Mouse (Mus musculus): Measurements from ENCODE around the gene Itga10. TPM values are rescaled to one million over a fixed set of nuclear protein-coding genes. Genes with fewer than 3 reads are reported as not detected.
"Not testable (repeated sequence)": the region's sequence is repeated elsewhere in the genome, so short reads cannot be mapped to it uniquely, and the experiment has no call there.

Gene Itga10
- total RNA-seq, 2 experiments from 2014 or later: 2.4 TPM

DNA sequence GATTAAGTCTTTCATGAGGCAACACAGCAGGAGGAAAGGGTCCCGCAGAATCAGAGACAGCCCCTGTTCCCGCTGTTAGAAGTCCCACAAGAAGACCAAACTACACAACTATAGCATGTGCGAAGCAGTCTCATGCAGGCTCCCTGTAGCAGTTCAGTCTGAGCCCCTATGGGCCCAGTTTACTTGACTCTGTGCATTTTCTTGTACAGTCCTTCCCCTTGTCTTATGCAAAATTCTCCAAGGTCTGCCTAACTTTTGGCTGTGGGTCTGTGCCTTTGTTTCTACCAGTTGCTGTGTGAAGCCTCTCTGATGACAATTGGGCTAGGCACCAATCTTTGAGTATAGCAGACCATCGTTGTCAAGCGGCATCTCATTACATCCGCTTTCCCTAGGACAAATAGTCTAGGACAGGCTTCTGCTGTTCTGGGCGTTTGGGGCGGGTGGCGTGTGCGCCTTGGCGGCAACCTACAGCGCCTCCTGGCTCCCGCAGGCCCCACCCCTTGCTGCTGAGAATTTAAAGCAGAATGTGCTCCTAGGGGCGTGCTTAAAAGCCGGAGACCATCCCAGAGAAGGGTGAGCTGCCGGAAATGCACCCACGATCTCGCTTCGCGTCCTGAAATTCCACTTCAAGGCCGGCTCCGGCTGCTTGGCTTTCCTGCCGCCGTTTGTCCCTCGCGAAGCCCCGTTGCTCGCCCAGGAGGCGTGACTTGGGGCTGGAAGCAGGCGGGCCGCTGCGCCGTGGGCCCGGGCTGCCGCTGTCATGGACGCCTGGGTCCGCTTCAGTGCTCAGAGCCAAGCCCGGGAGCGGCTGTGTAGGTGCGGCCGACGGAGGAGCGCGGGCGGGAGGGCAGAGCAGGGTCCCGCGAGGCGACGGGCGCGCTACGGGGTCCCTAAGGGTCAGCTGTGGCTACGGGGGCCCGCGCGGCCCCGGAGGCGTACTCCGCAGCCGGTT, 10.2 kb upstream of the Itga10 start, which contains the start of the genes Pex11b and Gm42957:
TSS of gene Pex11b (plus strand) at position 449 of the 952 bp plus-strand sequence.
TSS of gene Gm42957 (plus strand) at position 547 of the 952 bp plus-strand sequence.
- DNase-seq (ENCODE audit: low spot score in 2 of 2): peak; percentile 79 to 80

DNA sequence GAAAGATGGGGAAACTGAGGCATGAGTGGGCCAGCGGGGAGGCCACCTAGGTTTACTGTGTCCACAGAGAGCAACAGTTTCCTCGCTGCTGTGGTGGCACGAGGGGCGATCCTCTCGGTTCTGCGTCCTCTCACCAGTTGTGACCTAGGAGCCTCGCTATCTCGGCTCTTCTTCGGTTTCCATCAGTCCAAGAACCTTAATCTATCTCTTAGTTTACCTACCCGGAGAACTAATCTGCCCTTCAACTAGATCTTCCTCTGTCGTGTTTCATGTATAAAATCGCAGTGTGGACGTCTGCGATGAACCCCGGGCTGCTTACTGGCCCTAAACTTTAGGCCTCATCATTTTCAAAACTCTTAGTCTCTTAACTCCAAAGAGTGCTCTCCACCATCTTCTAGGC, 9.5 kb upstream of the Itga10 start:
- DNase-seq (ENCODE audit: low spot score in 2 of 2): no peak

DNA sequence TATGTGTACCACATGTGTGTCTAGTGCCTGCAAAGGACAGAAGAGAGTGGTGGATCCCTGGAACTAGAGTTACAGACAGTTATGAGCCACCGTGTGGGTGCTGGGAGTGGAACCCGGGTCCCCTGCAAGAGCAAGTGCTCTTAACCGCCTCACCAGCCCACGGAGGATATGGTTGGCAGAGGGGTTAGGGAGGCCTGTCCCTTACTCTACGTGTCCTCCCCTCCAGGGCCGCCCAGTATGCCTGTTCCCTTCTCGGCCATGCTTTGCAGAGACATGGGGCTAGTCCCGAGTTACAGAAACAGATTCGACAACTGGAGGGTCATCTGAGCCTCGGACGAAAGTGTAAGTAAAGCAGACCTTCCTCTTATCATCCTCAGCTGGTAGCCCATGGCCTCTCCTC, 8.9 kb upstream of the Itga10 start:
- no peak for DNase-seq (ENCODE audit: low spot score in 2 of 2)

DNA sequence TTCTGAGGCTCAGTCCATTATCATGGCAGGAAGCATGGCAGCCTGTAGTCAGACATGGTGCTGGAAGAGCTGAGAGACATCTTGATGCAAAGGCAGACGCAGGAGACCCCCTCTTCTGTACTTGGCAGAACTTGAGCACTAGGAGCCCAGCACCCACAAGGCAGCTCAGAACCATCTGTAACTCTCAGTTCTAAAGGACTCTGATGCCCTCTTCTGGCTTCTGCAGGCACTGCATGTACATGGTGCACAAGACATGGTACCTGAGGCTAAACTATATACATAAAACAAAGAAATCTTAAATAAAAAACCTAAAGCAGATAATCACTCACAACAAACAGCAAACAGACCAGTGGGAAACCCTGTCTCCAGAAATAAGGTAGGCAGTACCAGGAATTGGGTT, 6.2 kb upstream of the Itga10 start:
- peak in 1 of 2 experiments; percentile 27 for DNase-seq (ENCODE audit: low spot score in 2 of 2)

DNA sequence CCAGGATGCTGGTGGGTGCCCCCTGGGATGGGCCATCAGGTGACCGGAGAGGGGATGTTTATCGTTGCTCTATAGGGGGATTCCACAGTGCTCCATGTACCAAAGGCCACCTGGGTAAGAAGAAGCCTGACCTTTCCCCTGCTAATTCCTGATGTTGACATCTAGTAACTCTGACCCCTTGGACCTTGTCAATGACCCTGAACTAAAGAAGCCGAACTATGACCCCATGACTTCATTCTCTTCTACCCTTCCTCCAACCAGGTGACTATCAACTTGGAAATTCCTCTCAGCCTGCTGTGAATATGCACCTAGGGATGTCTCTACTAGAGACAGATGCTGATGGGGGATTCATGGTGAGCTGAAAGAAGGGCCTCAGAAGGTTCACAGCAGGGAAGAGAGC, 2.0 kb downstream of the Itga10 start:
- DNase-seq (ENCODE audit: low spot score in 2 of 2): no peak

DNA sequence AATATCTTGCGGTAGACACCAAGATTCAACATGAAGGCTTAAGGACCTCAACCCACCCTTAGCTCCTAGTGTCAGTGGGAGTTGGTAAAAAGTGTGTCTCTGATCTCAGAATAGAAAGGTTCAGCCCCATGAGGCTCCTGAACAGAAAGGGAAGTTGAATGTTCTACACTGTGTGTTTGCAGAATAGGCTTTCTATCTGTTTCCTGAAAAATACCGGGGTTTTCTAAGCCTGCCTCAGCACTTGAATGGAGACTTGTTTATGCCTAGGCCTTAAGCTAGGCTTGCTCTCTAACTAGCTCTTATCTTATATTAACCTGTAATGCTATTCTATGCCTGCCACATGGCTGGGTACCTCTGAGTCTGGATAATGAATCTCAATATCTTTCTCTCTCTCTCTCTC, 15.5 kb downstream of the Itga10 start:
- no peak for DNase-seq (ENCODE audit: low spot score in 2 of 2)

DNA sequence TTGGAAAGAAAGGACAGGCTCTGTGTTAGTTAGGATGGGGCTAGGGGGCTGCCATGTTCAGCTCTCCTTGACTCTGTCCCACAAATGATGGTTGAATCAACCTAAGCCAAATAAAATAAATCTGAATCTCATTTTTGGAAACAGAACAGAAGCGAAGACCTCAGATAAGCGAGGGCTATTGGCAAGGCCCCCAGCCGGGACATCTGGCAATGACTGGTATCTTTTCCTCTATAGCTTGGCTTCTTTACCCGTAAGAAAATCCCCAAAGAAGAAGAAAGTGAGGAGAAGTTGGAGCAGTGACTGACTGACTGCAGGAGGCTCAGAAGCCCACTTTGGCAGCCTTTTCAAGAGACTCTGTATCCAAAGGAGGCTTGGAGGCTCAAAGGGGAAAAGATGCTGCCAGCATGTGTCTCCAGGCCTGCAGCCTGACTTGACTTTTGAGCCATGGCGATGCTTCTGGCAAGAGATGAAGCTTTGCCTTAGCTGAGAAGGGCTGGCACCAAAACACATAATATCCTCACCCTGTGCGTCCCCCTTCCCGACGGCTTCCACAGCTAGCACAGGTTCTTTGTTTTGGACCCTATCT, 17.4 kb downstream of the Itga10 start:
- no peak for DNase-seq (ENCODE audit: low spot score in 2 of 2)

DNA sequence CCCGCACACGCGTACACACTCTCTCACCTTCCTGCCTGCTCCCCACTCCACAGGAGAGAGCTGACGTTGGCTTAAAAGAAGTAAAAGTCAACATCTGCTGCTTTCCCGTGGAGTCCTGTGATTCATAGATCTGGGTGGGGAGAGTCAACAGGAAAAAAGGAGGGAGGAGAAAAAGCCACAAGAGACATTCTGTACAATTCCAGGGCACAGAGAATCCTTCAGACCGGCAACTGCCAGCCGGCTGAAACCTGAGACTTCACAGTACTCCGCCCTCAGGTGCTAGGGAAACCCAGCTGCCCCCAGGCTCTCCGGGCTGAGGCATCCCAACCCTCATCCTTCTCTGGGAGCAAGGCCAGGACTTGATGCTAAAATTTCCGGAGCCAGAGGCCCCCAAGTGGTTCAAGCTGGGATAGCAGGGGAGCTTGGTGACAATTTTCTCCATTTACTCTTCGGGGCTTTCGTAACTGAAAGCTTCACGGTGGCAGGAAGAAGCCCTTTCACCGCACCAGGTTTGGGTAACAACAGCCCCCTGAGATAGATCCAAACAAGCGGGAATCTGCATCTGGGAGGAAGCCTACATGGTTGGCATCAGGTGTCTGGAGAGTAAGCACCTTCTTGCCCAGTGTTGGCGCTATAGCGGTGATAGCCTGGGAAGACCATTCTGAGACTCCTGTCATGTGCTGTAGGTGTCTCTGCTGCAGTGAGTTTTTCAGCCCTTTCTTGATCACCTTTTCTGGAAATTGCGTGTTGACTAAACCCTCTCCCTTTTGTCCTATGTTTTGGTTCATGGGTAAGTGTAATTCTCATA, 18.3 kb downstream of the Itga10 start:
- peak; percentile 54 to 68 for DNase-seq (ENCODE audit: low spot score in 2 of 2)

DNA sequence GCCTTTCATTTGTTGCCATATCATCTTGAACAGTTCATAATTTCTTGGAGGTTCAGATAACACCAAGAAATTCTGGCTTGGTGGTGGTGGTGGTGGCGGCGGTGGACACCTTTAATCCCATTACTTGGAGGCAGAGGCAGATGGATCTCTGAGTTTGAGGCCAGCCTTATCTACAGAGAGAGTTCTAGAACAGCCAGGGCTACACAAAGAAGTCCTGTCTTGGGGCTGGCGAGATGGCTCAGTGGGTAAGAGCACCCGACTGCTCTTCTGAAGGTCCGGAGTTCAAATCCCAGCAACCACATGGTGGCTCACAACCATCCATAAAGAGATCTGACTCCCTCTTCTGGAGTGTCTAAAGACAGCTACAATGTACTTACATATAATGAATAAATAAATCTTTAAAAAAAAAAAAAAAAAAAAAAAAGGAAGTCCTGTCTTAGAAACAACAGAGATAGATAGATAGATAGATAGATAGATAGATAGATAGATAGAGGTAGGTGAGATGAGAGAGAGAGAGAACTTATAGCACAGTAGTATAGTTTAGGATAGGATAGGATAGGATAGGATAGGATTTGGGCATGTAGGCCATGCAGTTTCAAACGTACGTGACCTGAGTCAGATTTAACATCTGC, 20.5 kb downstream of the Itga10 start:
- DNase-seq (ENCODE audit: low spot score in 2 of 2): not testable (repeated sequence)

DNA sequence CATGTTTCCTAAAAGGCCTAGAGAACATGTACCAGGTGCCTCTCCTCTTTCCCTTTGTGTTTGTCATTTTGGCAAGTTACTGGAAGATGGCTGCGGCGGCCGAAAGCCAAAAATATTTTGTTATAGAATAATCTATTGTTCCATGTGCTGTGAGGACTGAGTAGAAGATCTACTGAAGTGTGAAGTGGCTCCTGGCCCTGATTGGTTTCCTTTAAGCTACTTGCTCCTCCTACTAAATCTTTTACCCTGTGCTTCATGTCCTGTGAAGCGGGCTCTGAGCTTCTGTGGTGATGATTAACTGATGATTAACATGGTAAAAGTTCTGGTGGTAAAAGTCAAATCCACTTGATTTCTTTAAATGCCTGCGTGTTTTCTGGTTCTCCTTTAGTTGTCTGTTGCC, 21.5 kb downstream of the Itga10 start:
- no peak for DNase-seq (ENCODE audit: low spot score in 2 of 2)

DNA sequence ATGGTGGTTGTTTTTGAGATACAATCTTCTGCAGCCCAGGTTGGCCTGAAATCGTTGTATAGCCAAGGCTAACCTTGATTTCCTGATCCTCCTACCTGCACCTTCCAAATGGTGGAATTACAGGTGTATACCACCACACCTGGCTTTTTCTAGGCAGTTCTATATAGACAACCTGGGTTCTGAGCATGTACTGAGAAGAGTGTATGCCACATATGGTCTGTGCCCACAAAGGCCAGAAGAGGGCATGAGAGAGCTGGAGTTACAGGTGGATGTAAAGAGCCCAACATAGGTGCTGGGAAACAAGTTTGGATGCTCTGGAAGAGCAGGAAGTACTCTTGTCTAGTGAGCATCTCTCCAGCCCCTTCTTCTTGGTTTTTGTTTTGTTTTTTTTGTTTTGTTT, 21.9 kb downstream of the Itga10 start:
- no peak for DNase-seq (ENCODE audit: low spot score in 2 of 2)

DNA sequence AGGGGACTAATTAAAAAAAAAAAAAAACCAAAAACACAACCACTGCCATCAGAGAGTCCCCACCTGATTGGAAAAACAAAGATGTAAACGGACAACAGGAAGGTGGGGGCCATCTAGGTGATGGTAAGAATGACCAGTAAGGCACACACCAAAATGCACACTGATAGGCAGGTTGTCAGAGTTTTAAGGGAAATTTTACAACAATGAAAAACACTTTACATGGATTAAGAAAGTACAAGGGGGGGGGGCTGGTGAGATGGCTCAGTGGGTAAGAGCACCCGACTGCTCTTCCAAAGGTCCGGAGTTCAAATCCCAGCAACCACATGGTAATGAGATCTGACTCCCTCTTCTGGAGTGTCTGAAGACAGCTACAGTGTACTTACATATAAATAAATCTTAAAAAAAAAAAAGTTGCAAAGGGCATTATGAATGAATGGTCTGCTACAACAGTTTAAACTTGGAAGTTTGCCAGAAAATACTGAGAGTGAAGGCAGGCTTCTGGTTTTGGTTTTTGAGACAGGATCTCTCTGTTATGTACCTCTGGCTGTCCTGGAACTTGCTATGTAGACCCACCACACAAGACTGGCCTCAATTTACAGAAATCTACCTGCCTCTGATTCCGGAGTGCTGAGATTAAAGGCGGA, 23.2 kb downstream of the Itga10 start:
- DNase-seq (ENCODE audit: low spot score in 2 of 2): no peak

DNA sequence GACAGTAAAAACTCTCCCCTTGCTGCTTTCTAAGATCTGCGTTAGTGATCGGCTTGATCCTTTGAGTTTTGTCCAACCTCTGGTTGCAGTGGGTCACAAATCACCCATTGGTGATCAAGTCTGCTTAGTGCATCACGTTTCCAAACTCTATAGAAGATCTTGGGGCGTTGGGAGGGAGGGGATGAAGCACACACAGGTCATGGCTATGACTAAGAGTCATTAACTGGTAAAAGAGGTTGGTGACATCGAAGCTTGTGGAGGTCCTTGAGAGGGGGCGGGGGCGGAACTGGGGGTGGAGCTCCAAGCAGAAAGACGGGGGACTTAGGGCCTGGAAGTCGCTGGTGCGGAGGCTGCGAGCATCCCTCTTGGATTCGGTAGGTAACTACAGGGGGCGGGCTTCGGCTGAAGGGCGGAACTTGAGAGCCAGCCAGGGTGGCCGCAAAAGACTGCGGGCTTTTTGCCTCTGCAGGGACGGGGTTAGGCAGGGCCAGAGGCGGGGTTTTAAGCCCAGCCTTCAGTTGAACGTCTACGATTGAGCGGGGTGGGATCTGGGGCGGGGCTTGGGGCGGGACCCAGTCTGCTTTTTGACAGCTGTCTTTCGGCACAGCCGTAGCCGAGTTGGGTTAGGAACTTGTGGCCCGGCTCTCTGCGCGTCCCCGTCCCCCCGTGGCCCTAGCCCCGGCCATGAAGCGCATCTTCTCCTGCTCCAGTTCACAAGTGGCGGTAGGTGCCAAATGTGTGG, 24.5 kb downstream of the Itga10 start, which contains the start of gene Ankrd35:
TSS of gene Ankrd35 (plus strand) at position 405 of the 742 bp plus-strand sequence.
- DNase-seq (ENCODE audit: low spot score in 2 of 2): peak; percentile 32 to 42

DNA sequence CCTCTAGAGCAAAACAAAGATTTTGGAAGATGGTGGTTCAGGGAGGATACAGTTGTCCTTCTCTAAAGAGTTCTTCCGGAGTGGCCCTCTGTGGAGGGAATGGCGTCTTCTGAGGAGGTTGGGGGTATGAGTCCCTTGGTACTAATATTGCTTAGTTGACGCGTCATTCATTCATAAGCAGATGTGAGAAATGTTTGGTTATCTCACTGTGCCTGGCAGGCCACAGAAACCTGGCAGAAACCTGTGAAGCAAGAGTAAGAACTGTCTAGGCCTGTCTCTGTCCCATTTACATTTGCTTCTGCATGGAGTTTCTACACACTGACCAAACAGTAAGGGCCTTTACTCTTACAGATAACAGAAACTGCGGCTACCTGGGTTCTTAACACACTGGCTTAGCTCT, 26.1 kb downstream of the Itga10 start:
- no peak for DNase-seq (ENCODE audit: low spot score in 2 of 2)

DNA sequence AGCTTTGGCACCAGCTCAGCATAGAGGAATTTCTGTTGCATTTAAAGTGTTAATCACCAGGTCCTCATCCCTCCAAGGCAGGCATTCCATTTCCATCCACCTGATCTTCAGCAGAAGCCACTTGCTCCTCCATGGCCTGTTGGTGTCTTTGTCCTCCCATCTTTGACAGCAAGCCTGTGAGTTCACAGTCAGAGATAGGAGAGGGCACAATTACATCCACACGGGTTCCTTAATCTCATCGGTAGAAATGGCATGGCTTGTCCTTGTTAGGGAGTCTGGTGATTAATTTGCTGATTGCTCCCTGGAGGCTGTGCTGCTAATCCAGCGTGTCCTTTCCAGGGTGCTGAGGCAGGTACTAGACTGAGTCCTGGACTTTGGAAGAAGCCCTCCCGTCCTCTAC, 28.1 kb downstream of the Itga10 start:
- no peak for DNase-seq (ENCODE audit: low spot score in 2 of 2)

DNA sequence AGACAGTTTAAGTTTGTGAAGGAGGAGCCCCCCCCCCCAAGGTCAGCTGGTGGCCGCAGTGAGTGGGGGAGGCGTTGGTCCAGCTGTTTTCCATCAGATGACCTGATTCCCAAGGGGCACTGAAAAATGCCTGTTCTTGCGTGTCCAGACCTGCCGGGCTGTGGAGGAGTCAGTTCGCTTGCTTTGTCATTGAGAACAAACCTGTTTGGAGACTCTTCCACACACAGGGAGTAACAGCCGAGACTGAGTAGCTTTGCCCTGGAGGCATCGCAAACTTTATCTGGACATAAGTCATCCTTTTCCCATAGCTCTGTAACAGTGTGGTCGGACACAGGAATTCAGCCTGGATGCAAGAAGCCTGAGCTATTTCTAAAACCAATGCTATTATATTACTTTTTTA, 29.1 kb downstream of the Itga10 start:
- DNase-seq (ENCODE audit: low spot score in 2 of 2): no peak

DNA sequence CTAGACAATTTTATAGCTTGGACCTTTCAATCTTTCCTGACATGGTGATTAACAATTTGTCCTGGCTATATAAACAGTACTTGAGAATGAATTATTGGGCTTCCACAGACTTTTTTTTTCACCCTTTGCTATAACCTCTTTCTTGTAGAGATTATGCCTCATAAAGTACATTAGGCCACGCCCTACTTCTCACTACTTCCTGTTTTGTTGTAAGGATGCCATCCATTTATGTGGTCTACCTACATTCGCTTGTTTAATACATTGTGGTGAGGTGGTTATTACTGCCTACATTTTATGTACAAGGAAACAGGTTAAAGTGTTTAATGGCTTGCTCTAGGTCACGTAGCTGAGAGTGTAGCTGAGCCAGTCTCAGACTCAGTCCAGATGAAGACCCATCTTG, 29.8 kb downstream of the Itga10 start:
- no peak for DNase-seq (ENCODE audit: low spot score in 2 of 2)

DNA sequence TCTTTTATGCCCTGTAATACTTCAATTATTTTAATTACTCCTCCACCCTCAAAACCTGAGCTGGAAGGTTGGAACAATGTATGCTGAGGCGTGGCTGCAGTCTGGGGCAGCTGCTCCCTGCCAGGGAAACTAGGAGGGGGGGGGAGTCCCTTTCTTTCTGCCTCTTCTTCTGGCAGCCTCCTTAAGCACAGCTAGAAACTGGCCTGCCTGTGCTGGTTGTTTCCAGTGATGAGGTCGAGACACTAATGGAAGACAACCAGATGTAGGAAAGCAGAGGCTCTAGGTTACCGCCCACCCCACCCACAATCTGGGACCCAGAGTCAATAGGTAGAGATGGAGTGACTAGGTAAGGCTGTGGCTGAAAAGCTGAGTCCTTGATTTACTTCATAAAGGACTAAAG, 30.3 kb downstream of the Itga10 start:
- DNase-seq (ENCODE audit: low spot score in 2 of 2): no peak

DNA sequence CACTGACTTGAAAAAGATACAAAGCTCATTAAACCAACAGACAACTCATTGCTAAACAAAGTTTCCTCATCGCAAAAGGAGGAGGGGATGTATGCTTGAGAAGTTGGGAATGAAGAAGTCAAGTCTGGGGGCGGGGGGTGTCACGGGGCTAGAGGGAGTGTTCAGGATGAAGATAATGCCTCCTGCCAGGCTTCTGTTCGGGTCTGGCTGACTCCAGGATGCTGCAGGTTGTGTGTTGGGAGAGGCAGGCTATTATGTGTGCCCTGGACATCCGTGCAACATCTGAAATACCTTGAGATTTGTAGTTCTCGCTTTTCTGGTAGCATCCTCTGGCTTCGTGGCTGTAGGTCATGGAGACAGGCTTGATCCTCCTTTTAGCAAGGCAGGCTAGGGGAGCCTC, 33.1 kb downstream of the Itga10 start:
- DNase-seq (ENCODE audit: low spot score in 2 of 2): no peak

DNA sequence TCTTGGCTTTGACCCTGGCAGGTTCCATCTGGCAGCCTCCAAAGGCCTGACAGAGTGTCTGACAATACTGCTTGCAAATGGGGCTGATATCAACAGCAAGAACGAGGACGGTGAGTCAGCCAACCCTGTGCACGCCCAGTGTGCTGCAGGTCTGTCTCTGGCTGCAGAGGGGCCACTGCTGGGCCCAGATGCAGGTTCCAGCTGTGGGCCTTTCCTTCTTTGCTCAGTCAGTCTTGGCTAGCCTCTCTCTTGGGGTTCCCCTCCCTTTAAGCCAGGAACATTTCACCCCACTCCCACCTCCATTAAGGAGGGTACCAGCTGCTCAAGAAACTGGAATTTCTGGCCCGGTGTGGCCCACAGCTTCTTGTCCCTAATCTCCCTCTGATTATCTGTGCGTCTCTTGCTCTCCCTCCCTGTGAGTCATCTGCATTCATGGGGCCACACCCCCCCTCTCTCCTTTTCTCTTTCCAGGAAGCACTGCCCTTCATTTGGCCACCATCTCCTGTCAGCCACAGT, 33.8 kb downstream of the Itga10 start:
- no peak for DNase-seq (ENCODE audit: low spot score in 2 of 2)

Data from adrenal gland, postnatal 4 days (tissue).